Mouse (Mus musculus): ENCODE measurements around the gene Lyar. TPM values are rescaled to one million over a fixed set of nuclear protein-coding genes. Genes with fewer than 3 reads are reported as not detected.

Gene Lyar
- total and polyA plus RNA-seq, 2 experiments from 2014 or later, result 11.4 to 45.9 TPM

DNA sequence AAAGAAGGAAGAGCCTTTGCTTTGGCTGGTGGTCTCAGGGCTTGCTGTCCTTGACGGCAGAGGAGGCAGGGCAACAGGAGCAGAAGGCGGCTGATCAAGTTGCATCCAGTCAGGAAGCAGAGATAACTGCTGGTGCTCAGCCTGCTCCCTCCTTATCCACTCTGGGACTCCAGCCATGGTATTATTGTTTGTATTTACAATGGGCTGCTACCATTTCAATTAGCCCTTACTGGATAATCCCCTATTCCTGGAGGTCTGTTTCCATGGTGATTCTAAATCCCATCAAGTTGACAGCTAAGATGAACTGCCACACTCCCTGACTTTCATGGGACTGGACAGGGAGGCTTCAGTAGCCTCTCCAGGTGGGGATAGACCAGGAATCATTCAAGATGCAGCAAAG, 25.3 kb upstream of the Lyar start:
- H3K27ac ChIP-seq, result no peak overlapping the region
- H3K36me3 ChIP-seq (ENCODE audit: insufficient read depth, low read length), result no peaks in the 10 kb centered on the region
- H3K4me3 ChIP-seq (ENCODE audit: low read length), result no peak overlapping the region
- no peak overlapping the region for H3K4me2 ChIP-seq (ENCODE audit: low read depth, low read length)
- H3K9me3 ChIP-seq (ENCODE audit: low read length), result no peaks in the 10 kb centered on the region
- no peak overlapping the region for H3K9ac ChIP-seq (replicated peaks; ENCODE audit: low read length)
- WGBS, result 42% methylated on average over 2 of the region's 2 CpGs
- no peak for ATAC-seq
- H3K27me3 ChIP-seq (ENCODE audit: insufficient read depth, low read length), result no peaks in the 10 kb centered on the region
- no peak for DNase-seq (ENCODE audit: low spot score)
- no peaks in the 10 kb centered on the region for H3K4me1 ChIP-seq (ENCODE audit: insufficient read depth, low read length)
- no peak for TF ChIP-seq CTCF (IDR thresholded peaks at IDR 0.05; ENCODE audit: low read depth)

DNA sequence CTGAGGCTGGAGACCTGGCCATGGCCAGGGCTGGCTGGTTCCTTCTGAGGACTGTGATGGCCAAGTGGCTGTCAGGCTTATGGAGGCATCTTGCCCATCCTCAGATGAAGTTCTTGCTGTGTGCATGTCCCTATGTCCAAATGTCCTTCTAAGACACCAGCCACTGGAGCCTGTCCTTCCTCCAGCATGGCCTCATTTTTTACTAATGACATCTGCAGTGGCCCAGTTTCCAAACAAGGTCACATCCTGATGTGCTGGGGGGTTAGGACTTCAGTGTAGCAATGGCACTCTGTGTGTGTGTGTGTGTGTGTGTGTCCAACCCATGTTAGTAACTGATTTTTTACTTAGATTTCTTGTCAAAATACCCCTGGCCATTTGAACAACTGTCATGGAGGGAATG, 24.3 kb upstream of the Lyar start:
- Histone ChIP-seq H3K27ac (no peak overlapping the region), H3K9ac (replicated peaks; ENCODE audit: low read length) (no peak overlapping the region), H3K4me3 (ENCODE audit: low read length) (no peak overlapping the region), H3K4me1 (ENCODE audit: insufficient read depth, low read length) (no peaks in the 10 kb centered on the region), H3K36me3 (ENCODE audit: insufficient read depth, low read length) (peaks cover 4% of the 10 kb centered on the region; the same call in 1 of the 2 replicates), H3K27me3 (ENCODE audit: insufficient read depth, low read length) (no peaks in the 10 kb centered on the region), H3K4me2 (ENCODE audit: low read depth, low read length) (no peak overlapping the region), H3K9me3 (ENCODE audit: low read length) (no peaks in the 10 kb centered on the region)
- ATAC-seq, result no peak
- no peak for DNase-seq (ENCODE audit: low spot score)
- TF ChIP-seq CTCF (IDR thresholded peaks at IDR 0.05; ENCODE audit: low read depth), result no peak

DNA sequence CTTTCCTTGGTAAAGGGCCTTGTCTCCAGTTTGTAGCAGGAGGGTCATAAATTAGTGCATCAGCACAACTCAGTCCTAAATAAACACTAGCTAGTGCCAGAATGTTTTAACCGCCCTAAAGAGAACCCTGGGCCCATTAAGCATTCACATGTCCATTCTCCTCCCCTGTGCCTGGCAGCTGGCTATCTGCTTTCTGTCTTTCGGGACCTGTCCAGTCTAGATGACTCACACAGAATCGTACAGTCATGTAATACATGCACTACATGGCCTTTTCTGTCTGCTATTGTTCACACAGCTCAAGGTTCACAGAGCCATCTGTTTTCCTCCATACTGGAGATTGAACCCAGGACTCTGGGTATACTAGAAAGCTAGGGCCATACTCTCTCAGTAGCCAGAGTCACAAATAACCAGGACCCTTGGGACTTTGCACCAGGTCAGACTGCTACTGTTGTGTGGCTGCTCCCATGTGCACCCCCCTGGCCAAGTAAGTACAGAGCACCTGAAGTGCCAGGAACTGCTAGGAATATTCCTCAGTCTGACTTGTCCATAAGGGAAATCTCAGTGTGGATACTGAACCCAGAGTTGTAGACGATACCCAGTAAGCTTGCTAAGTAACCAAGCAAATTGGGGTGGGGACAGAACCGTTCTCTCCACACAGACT, 23.3 kb upstream of the Lyar start:
- WGBS, result 76% methylated on average over 5 of the region's 5 CpGs
- TF ChIP-seq CTCF (IDR thresholded peaks at IDR 0.05; ENCODE audit: low read depth), result no peak
- no peak overlapping the region for H3K9ac ChIP-seq (replicated peaks; ENCODE audit: low read length)
- H3K27ac ChIP-seq, result no peak overlapping the region
- H3K4me3 ChIP-seq (ENCODE audit: low read length), result no peak overlapping the region
- H3K27me3 ChIP-seq (ENCODE audit: insufficient read depth, low read length), result no peaks in the 10 kb centered on the region
- ATAC-seq (peak; percentile 36), DNase-seq (ENCODE audit: low spot score) (no peak)
- no peak overlapping the region for H3K4me2 ChIP-seq (ENCODE audit: low read depth, low read length)
- H3K9me3 ChIP-seq (ENCODE audit: low read length), result no peaks in the 10 kb centered on the region
- no peaks in the 10 kb centered on the region for H3K4me1 ChIP-seq (ENCODE audit: insufficient read depth, low read length)
- H3K36me3 ChIP-seq (ENCODE audit: insufficient read depth, low read length), result peaks cover 12% of the 10 kb centered on the region; the same call in 1 of the 2 replicates

GRCm38 (mm10) chr5:38197482-38197823, 22.8 kb upstream of the Lyar start:
- H3K27me3 ChIP-seq (ENCODE audit: insufficient read depth, low read length), result no peaks in the 10 kb centered on the region
- no peak overlapping the region for H3K9ac ChIP-seq (replicated peaks; ENCODE audit: low read length)
- H3K4me1 ChIP-seq (ENCODE audit: insufficient read depth, low read length), result no peaks in the 10 kb centered on the region
- H3K4me2 ChIP-seq (ENCODE audit: low read depth, low read length), result no peak overlapping the region
- WGBS, result 15% methylated on average over 7 of the region's 7 CpGs
- H3K36me3 ChIP-seq (ENCODE audit: insufficient read depth, low read length), result peaks cover 17% of the 10 kb centered on the region; the same call in 1 of the 2 replicates
- peak; percentile 97 for TF ChIP-seq CTCF (IDR thresholded peaks at IDR 0.05; ENCODE audit: low read depth)
- ATAC-seq (peak; percentile 82), DNase-seq (ENCODE audit: low spot score) (peak; percentile 93)
- H3K9me3 ChIP-seq (ENCODE audit: low read length), result no peaks in the 10 kb centered on the region
- no peak overlapping the region for H3K27ac ChIP-seq
- H3K4me3 ChIP-seq (ENCODE audit: low read length), result no peak overlapping the region

- Histone ChIP-seq H3K27ac (no peak overlapping the region), H3K4me1 (ENCODE audit: insufficient read depth, low read length) (no peaks in the 10 kb centered on the region), H3K9me3 (ENCODE audit: low read length) (no peaks in the 10 kb centered on the region), H3K36me3 (ENCODE audit: insufficient read depth, low read length) (peaks cover 38% of the 10 kb centered on the region), H3K9ac (replicated peaks; ENCODE audit: low read length) (no peak overlapping the region), H3K4me2 (ENCODE audit: low read depth, low read length) (no peak overlapping the region), H3K4me3 (ENCODE audit: low read length) (no peak overlapping the region), H3K27me3 (ENCODE audit: insufficient read depth, low read length) (no peaks in the 10 kb centered on the region)
- DNase-seq (ENCODE audit: low spot score), result no peak
- WGBS, result 92% methylated on average over 2 of the region's 2 CpGs
- no peak for TF ChIP-seq CTCF (IDR thresholded peaks at IDR 0.05; ENCODE audit: low read depth)
- no peak for ATAC-seq
Measured at GRCm38 (mm10) chr5:38199686-38200085, 20.6 kb upstream of the Lyar start.

DNA sequence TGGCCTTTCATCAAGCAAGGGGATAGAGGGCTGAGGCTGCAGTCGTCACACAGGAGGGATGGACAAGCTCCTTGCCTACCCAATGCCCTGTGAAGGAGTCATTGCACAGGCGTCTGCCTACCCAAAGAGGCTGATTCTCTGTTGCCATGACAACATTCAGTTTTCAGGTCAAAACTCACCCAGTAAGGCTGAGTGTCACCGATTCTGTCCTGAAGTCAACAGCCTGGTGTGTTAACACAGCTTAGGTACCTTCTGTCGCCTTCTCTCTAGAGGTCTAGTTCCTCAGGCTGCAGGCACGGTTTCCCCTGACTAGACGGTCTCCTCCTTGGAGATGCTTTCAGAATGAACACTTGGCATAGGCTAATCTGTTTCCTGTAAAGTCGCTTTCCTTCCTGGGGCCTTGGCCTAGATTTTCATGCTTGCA, 15.0 kb upstream of the Lyar start:
- DNase-seq (ENCODE audit: low spot score) (peak; percentile 11), ATAC-seq (0 out of 2 replicates have a peak, but pooled peaks have one; percentile 39)
- H3K4me3 ChIP-seq (ENCODE audit: low read length), result no peak overlapping the region
- no peak overlapping the region for H3K4me2 ChIP-seq (ENCODE audit: low read depth, low read length)
- no peak overlapping the region for H3K27ac ChIP-seq
- H3K4me1 ChIP-seq (ENCODE audit: insufficient read depth, low read length), result no peaks in the 10 kb centered on the region
- H3K9me3 ChIP-seq (ENCODE audit: low read length), result no peaks in the 10 kb centered on the region
- H3K9ac ChIP-seq (replicated peaks; ENCODE audit: low read length), result no peak overlapping the region
- peaks cover 51% of the 10 kb centered on the region for H3K36me3 ChIP-seq (ENCODE audit: insufficient read depth, low read length)
- H3K27me3 ChIP-seq (ENCODE audit: insufficient read depth, low read length), result no peaks in the 10 kb centered on the region
- no peak for TF ChIP-seq CTCF (IDR thresholded peaks at IDR 0.05; ENCODE audit: low read depth)
- WGBS, result 80% methylated on average over 7 of the region's 7 CpGs

GRCm38 (mm10) chr5:38208985-38209384, 11.3 kb upstream of the Lyar start:
- WGBS, result 80% methylated on average over 8 of the region's 8 CpGs
- Histone ChIP-seq H3K36me3 (ENCODE audit: insufficient read depth, low read length) (peaks cover 41% of the 10 kb centered on the region), H3K27me3 (ENCODE audit: insufficient read depth, low read length) (no peaks in the 10 kb centered on the region)

More at GRCm38 (mm10) chr5:38208985-38209384, 11.3 kb upstream of the Lyar start:
- no peak overlapping the region for H3K27ac ChIP-seq
- H3K9ac ChIP-seq (replicated peaks; ENCODE audit: low read length), result no peak overlapping the region
- ATAC-seq (no peak), DNase-seq (ENCODE audit: low spot score) (no peak)
- H3K4me2 ChIP-seq (ENCODE audit: low read depth, low read length), result no peak overlapping the region
- no peak for TF ChIP-seq CTCF (IDR thresholded peaks at IDR 0.05; ENCODE audit: low read depth)
- H3K9me3 ChIP-seq (ENCODE audit: low read length), result no peaks in the 10 kb centered on the region
- H3K4me1 ChIP-seq (ENCODE audit: insufficient read depth, low read length), result no peaks in the 10 kb centered on the region
- H3K4me3 ChIP-seq (ENCODE audit: low read length), result no peak overlapping the region
